Mouse (Mus musculus) CD4-positive, CD25-positive, alpha-beta regulatory T cell, adult 4 months (primary cell): Measurements from ENCODE around the gene Cyp46a1. TPM values are rescaled to one million over a fixed set of nuclear protein-coding genes. Genes with fewer than 3 reads are reported as not detected.

Experiments
- ATAC-seq: one replicate; pipeline ENCODE4 v1.8.0; 2017
- polyA plus RNA-seq, 2 experiments: library from polyadenylated mRNA; unstranded; fragments of 100-300 nt; shearing (Covaris generic); gene quantifications; one replicate each; pipeline ENCODE4 v1.2.1; 2017

The Cyp46a1 gene
- polyA plus RNA-seq, 2 experiments from 2014 or later, result not detected

DNA sequence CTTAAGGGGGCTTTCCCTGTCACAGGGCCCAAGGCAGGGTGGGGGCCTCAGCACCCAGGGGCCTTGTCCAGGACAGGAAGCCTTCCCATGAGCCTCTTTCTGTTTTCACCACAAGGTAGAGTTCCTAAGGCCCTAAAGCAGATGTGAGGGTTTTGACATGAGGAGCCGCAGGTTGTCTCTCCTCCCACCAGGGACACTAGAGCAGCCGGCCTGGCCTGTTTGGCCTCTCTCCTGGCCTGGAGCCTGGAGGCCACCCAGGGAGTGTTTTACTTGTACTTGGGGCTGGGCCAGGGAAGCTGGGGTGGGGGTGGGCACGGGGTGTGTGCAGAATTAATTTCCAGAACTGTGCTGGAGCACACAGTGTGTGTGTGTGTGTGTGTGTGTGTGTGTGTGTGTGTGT is 31.2 kb downstream of the Cyp46a1 start:
- no peak for ATAC-seq

DNA sequence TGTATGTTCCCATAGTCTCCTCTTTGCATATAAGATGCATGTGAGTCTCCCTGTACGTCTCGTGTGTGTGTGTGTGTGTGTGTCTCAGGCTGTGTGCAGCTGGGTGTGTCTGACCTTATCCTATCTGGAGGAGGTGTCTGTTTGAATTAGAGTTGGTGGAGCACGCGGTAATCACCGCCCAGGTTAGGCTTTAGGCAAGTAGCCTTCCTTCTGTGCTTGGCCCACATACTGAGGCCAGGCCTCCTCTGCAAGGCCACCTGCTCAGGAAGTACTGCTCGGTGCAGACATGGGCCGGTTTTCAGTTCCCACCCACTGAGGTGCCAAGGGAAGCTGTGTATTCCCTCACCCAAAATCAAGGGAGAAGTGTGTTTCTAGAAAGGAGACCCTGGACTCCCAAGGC is 31.7 kb downstream of the Cyp46a1 start:
- ATAC-seq, result no peak

DNA sequence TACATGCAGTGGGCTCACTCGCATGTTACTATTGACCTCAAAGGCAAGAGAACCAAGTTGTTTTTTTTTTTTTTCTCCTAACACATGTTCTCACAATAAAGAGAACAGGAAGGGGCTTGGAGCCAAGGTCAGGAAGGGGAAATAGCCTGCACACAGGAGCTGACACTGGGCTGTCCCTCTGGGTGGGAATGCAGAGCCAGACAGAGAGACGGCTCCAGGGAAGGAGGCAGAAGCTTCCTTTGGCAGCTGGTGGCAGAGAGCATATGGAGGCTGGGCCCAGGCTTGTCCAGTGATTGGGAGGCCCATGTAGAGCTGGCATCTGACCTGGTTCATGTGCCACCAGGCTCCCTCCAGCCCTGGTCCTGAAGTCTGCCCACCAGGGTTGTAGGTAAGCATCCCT is 33.7 kb downstream of the Cyp46a1 start:
- no peak for ATAC-seq

DNA sequence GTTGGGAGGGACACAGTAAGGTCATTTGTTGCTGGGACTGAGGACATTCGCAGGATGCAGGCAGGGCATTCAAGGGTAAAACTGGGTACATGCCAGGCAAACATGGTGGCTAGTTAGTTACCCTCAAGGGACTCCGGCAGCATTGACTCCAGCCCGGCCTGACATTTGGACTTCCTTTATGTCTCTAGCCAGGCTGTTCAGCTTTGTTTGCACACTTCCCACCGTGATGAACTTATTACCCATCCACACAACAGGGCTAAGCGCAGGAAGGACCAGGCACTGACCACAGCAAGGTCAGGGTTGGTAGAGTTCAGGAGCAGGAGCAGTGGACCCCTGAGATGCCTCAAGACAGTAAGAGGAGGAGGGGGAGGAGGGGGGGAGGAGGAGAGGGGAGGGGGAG is 34.7 kb downstream of the Cyp46a1 start:
- ATAC-seq, result no peak

DNA sequence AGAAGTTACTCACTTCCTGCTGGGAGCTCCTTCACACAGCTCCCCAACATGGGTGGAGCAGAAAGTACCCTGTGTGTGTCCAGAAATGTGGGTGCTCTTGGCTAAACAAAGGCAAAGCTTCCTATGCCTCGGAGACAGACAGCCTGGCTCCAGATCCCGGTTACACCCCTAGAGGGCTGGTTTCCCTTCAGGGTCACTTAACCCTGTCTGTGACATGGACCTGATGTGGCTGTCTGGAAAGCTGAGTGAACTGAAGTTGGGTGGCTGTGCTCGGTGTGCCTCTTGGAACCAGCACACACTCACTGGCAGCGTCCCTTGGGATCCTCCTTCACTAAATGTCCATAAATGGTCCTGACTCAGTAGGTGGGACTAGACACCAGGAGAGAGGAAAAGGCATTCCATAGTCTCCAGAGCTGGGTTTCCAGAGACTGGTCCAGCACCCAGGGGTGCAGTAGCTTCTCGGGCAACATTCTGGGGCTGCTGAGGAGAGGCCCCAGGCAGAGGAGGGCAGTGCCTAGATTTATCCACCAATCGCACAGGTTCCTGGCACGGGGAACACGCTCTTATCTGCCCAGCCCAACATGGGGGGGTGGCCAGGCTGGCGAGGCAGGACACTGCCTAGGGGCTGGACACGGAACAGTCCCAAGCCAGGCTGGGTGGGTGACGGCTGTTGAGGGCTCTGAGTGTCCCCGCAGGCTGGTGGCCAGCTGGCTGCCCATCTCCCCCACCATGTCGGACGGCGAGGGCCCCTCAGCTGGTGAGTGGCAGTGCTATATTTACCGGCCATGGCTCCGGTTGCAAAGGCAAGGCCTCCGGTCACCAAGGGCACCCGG is 36.6 kb downstream of the Cyp46a1 start, which contains the start of gene Eml1:
Gene Eml1, plus strand, starts transcription at position 362 of the 833 bp plus-strand sequence.
- no peak for ATAC-seq

DNA sequence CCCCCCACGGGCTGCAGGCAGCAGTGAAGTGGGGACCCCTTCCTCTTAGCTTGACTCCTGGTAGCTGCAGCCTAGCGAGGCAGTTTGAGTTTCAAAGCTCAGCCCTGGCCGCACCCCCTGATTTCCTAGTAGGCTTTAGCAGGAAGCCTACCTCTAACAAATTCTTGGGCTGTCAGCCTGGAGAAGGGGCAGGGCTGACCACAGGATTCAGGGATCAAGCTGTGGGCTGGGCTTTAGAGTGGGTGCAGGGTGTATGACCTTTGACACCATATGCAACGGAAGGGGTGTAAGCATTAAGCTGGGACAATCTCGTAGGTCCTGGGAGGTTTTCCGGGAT is 37.2 kb downstream of the Cyp46a1 start:
- ATAC-seq, result no peak

DNA sequence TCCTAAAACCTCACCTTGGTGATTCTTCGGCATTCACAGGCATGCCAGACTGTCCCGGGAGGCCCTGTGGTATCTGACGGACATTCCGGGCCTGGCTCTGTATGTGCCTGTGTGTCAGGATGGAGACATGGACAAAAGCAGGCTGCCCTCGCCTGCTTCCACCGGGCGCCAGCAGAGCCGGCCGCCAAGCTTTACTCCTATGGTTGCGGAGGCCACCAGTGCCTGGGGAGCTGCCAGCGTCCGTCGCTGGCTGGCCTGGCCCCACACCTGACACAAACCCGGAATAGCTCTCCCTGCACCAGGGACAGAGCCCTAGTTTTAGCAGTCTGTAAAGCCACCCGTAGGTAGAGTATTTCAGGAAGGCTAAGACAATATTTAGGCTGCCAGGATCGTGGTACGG is 38.1 kb downstream of the Cyp46a1 start:
- ATAC-seq, result no peak

DNA sequence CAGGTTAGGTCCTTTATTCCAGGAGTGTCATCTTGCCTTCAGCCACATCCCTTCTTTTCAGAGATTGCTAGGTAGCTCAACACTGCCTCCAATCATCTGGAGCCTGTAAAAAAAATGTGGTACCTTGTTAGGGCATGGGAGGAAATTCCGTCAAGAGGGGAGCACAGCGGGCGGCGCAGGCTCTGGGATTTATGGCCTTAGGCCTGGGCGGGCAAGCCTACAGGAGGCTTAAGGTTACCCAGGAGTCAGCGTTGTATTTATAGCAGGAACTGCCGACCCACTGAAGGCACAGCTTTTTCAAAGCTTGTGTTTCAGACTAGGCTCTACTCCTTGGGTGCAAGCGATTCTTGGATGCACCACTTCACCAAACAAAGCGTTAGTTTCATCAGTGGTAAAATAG is 39.4 kb downstream of the Cyp46a1 start:
- no peak for ATAC-seq

DNA sequence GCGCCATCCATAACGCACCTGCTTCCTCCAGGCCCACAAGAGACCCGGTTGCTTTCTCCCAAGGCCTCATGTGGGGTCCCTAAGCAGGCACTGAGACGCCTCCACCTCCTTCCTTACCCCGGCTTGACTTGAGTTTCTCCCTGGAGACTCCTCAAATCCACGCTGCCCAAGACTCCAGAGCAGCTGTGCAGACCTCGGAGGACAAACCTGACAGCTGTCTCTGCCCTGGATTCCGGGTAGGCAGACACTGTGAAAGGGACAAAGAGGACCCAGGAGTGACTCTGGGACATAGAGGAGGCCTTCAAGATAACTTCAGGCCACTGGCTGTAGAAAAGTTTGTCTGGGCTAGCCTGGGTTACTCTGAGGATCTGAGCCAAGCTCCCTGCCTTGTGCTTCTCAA is 40.5 kb downstream of the Cyp46a1 start:
- no peak for ATAC-seq

DNA sequence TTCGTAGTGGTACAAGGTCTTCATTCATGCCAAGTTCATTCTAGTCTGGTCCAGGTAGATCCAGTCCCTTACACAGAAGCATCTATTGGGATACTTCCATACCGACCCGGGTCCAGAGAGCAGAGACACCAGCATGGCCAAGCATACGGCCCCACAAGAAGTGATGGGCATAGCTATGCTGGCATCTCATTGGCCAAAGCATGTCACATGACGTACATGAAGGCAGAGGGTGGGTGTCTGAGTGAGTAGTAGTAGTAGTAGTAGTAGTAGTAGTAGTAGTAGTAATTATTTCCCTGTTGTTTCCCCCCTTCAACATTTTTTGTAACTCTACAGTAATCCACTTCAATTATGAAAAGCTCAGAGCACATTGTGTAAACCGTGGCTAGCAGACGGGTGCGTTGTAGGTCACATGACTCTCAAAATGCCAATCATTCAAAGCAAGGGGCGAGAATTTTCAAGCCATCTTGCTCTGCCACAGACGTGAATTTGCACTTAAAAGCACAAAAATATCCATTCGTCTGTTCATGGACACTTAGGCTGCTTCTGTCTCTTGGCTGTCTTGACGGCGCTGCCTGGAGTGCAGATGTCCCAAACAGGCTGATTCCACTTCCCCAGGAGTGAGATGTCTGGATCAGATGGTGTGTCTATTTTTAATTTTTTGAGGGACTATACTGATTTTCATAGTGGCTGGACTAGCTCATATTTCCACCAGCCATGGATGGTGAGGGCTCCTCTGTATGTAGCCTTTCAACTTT is 44.4 kb downstream of the Cyp46a1 start:
- no peak for ATAC-seq

DNA sequence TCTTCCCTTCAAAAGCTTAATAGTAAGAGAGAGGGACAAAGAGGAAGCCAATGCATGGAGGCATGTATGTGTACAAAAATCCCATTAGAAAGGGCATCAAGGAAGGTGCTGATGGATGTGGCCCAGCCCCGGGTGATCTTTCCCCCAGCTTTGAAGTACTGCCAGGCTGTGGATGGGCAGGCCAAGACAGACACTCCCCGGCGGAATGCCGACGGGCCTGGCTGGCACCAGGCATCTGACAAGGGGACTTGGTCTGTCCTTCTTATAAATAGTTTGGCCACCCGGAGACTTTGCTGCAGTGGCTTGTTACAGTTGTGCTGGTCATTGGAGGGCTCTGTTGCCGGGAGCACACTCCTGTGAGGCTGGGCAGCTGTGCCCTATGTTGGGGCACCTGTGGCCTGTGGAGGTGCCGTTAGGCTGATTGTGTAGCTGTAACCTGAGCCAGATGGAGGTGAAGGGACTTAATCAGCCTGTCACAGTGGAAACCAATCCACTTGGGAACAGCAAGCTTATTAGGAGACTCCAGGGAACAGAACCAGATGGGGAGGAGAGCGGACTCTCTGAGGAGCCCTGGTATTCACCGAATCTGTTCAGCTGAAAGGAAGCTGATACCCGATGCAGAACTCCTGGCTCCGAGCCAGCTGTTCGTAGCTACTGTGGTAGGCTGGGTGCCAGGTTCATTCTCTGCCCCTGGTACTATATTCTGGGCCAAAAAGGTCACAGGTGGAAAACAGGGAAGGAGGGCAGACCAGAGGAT is 52.5 kb downstream of the Cyp46a1 start:
- ATAC-seq, result no peak

DNA sequence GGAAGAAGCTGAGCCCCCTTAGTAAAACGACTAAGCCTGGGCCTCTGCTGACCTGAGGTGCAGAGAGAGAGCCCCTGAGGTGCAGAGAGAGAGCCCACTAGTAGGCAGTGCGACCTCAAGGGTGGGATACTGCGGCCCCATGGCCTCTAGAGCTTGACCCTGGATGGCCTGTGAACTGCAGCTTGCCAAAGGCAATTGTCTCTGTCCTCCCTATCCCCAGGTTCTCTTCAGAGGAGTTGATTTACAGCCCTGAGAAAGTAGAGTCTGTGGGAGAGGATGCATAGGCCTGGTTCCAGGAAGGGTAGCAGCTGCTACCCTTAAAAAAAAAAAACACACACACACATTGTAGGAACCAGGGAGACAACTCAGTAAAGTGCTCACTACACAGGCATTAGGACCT is 55.5 kb downstream of the Cyp46a1 start:
- no peak for ATAC-seq

DNA sequence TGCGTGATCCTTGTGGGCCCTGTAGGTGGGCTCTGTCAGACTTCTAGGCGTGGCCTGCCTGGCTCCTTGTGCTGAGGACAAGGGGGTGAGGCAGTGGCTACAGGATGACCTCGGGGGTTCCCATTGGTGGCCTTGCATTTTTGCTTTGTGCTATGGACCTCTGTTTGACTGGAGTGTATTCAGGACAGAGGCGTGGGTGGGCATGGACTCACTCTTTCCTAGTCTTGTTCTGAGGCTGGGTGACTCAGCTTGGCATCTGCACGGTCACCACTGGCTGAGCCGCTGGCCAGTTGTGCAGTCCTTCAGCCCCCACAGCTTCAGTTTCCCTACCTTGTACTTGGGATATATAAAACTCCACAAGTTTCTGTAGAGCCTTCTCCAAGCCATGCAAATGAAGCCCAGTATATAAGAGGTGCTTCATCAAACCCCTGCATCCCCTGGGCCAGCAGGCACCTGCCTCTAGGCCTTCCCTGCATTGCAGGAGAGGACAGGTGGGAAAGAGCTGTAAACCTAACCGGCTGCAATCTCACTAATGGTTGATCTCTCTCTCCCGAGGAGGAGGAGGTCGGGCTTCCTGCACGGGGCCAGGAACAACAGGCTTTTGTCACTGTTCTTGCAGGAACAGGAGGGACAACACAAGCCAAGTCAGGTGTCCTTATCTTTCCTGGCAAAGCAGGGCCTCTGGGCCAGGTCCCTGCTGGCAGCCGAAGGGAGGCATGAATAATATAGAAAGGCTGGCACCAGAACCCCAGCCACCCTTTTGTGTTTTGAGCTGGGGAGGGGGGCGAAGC is 58.3 kb downstream of the Cyp46a1 start:
- ATAC-seq, result no peak

DNA sequence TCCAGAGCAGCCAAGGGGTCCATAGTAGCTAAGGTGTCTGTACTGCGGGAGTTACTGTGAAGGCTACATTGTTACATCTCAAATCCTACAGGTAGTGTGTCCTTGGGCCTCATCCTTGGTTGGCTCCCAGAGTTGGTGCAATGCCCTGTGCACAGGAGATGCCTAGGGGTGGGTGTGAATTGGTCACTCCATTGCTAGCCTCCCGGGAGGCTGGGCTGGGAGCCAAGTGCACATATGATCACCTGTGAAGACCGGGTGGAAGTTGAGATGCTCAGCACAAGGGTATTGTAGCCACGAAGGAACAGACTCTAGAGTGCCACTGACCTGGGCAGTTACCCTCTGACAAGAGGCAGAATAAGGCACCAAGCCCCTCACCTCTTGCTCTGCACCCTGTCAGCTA is 58.9 kb downstream of the Cyp46a1 start:
- no peak for ATAC-seq

DNA sequence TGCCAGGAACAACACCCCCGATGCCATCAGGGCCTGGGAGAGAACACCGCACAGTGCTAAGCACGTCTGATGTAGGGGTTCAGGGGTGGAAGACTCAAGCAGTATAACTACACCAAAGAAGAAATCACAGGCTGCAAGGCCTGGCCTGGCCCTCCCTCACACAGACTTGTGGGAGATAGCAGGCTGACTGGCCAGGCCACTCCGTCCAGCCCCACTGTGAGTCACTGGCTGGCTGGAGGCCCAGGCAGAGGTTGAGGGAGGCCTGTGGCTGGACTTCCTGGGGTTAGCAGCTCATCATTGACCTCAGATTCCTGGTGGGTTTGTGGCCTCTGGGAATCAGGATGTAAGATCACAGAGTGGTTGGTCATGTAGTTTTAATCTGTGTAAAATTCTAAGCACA is 59.5 kb downstream of the Cyp46a1 start:
- no peak for ATAC-seq

DNA sequence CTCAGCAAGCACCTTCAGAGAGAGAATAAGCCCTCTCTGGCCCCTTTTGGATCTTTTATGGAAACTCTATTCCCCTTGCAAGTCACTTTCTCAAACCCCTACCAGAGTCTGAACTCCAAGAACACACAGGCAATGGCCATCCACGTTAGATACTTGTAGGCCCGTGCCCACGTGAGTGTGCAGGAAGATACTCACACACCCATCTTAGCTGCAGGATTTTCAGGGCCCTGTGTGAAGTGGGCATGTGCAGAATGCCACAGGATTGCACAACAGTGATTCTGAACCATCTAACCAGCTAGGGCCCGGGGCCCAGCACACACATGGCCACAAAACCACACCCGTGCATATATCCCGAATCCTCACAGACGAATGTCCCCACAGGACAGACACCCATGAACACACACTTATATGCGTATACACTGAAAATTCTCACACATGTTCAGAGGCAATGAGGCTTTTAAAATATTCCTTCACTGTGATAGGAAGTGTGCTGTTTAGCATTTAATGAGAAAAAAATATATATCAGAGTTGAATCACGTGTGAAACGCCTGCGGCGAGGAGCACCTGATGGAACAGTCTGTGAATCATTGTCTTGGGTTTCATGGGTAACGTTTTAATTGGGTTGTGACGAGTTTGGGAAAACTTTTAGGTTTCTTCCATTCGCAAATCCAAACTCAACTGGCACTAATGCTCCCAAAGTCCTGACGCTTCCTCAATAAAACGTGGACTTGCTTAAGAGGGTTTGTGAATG is 60.5 kb downstream of the Cyp46a1 start:
- no peak for ATAC-seq

DNA sequence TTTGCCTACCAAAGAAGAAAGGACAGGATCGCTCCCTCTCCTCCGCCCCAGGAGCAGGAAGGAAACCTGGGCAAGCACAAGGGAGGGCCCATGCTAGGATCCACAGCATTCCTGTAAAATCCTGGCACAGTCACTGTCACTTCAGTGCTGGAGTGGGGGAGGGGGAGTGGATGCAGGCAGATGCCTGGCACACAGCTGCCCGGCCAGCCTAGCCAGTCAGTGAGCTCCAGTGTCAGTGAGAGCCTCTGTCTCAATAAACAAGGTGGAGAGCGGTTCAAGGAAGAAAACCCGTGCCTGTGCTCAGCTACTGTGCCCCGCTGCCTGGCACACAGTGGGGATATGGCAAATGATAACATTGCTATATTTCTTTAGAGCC is 61.1 kb downstream of the Cyp46a1 start:
- ATAC-seq, result no peak

DNA sequence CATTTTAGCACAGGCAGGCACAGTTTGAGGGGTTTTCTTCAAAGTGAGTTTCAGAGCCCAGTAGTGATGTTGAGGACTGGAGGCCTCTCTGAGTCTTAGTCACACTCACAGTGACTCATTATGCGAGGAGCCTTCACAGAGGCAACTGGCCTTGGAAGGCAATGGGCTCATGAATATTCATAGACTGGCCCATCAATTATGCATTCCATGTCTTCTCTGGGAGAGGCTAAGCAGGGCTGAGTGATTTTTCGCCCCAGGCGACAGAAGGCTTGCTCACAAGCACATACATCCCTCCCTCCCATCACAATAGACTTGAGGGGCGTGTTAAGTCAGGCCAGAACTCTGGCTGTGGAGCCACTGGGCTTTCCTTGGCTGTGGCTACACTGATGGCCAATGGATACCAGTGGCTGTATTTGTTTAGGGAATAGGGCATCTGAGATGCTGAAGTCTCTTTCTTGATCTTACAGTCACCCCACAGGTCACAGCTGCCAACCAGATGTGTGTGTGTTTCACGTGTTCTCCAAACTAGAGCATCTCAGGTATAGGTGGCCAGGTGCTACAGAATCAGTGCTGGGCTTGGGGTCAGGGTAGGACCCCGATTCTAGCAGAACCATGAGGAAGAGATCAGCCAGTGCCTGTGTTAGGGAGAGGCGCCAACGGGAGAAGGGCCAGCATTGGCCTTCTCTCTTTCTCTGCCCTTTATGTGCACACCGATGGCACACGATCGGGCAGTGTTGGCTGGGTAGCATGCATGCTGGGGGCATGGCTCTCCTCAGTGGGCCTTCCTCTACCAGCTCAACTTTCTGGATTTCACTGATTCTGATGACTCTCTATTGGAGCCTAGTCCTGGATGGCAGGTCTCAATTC is 62.1 kb downstream of the Cyp46a1 start:
- no peak for ATAC-seq

DNA sequence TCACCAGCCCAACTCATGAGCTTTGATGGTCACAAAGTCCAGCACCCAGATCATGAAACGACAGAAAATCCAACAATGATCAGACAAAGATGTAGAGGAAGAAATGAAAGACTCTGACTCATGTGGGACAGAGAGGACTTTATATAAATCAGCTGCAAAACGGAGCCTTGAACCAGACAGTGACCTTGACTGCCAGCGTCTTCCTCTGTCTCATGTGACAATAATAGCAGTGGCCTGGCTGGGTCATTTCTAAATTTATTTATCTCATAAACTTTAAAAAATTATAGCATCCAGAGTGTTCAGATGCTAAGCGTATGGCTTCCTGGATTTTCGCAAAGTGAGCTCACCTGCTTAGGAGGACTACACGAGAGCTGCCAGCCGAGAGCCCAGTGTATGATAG is 64.5 kb downstream of the Cyp46a1 start:
- ATAC-seq, result no peak

DNA sequence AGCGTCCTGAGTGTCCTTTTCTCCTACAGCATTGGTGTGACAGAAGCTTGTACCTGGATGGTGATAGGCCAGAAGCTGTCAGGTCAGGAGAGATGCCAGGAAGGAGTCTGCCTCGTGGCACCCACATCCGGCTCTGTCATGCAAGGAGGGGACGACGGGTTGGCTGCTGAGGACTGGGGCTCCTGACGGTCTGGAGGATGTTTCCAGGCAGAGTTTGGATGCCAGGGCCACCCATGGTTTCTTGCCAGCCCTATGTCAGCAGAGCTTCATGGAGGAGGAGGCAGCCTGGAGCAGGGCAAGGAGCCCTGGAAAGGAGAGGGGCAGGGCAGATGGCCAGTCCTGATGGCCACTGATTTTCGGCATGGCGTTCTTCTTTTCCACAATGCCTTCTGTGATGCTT is 65.0 kb downstream of the Cyp46a1 start:
- ATAC-seq, result no peak

DNA sequence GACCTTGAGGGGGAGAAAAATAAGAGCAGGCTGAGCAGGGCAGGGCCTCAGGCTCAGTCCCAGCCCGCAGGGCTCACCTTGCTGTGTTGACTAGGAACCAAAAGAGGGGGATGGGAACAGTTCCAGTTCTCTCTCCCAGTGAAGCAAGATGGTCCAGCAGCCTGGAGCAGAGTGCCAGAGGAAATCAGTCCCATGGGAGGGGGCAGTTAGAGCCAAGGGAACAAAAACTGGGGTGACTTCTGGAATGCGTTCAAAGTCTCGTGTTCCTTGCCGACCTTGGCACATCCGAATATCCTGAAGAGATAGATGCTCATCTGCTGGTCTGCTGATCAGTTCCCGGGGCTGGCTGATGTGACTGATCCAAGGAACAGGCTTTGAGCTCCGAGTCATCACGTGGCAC is 66.8 kb downstream of the Cyp46a1 start:
- ATAC-seq, result no peak
